9 mouse cellular contexts compared by ENCODE assay signal in genomic region chr13:109230335-109230987, GRCm38 (mm10).
DNase-seq lines count a peak whose midpoint lies in the region; ATAC-seq and TF ChIP-seq lines count a peak whose summit lies in the region.
"Had no signal": no experiment of that assay in that cellular context is flagged by ENCODE, and none has a peak within 500 bp of the region (broad histone marks: within the 10 kb centered on the region; RNA-seq: fewer than 3 reads in every experiment).

No protein-coding gene starts in this region.

- no peaks in the 10 kb centered on the region for H3K27me3 ChIP-seq in liver, embryonic 13.5 days

- H3K36me3 ChIP-seq in liver, embryonic 13.5 days: no peaks in the 10 kb centered on the region

- peak overlapping the region; percentile 72 for H3K4me3 ChIP-seq in gastrocnemius, adult 2 months
- 0 out of 2 replicates have a peak overlapping the region, but pooled peaks have one; percentile 4 for H3K4me3 ChIP-seq in liver, embryonic 13.5 days (replicated peaks)

- H3K9me3 ChIP-seq in liver, embryonic 13.5 days (replicated peaks): no peaks in the 10 kb centered on the region

- DNase-seq in gastrocnemius, adult 2 months: no peak
- DNase-seq in gastrocnemius, postnatal 14 days: no peak
- peak; percentile 20 to 21 for DNase-seq in spleen, postnatal 36 days (ENCODE audit: low spot score in 2 of 2)
- no peak for DNase-seq in spleen, adult 18-20 months
- no peak for DNase-seq in liver, embryonic 13.5 days
- DNase-seq in thymus, postnatal 14 days: peak; percentile 49
- no peak for DNase-seq in gastrocnemius, postnatal 10 days
- no peak for DNase-seq in frontal cortex, postnatal 14 days (ENCODE audit: low spot score in 2 of 2)
- DNase-seq: layer of hippocampus, adult 9-11 months had no signal

- 19% methylated on average over 13 of the region's 13 CpGs for WGBS in liver, embryonic 13.5 days (ENCODE audit: insufficient replicate concordance)

- no peak for TF ChIP-seq CTCF in gastrocnemius, adult 2 months (IDR thresholded peaks at IDR 0.05)

- H3K4me1 ChIP-seq in liver, embryonic 13.5 days (replicated peaks): peaks cover 27% of the 10 kb centered on the region

- peak overlapping the region; percentile 78 for H3K27ac ChIP-seq in gastrocnemius, adult 2 months
- no peak overlapping the region for H3K27ac ChIP-seq in liver, embryonic 13.5 days

- H3K4me2 ChIP-seq in liver, embryonic 13.5 days: peak overlapping the region; percentile 54

- ATAC-seq in liver, embryonic 13.5 days (ENCODE audit: low read depth): no peak

- no peak overlapping the region for H3K9ac ChIP-seq in liver, embryonic 13.5 days

- intact Hi-C loops in gastrocnemius, adult 2 months (cut with DNase I): loop anchor here (2.0 to 10.0 kb wide), 2 partner anchors 214 to 288 kb away; no protein-coding TSS in a partner anchor
- intact Hi-C loops in gastrocnemius, postnatal 14 days (cut with DNase I; ENCODE audit: low total_unique reads): loop anchor here (10.0 kb wide), 2 partner anchors 114 to 314 kb away; no protein-coding TSS in a partner anchor

Comparison
In these comparisons a context has a peak if more than half of its experiments do, and no peak if none do; other contexts are left out.
1. DNase-seq: peak in spleen, postnatal 36 days (2 of 2) and thymus, postnatal 14 days (single experiment); none in gastrocnemius, adult 2 months (single experiment), gastrocnemius, postnatal 14 days (single experiment), spleen, adult 18-20 months (0 of 2), liver, embryonic 13.5 days (single experiment), gastrocnemius, postnatal 10 days (single experiment) and frontal cortex, postnatal 14 days (0 of 2).